Mouse (Mus musculus): Measurements from ENCODE around the gene Armh4. TPM values are rescaled to one million over a fixed set of nuclear protein-coding genes. Genes with fewer than 3 reads are reported as not detected.

The Armh4 gene
- polyA plus RNA-seq, 1 experiment from 2014 or later = 23.5 TPM

DNA sequence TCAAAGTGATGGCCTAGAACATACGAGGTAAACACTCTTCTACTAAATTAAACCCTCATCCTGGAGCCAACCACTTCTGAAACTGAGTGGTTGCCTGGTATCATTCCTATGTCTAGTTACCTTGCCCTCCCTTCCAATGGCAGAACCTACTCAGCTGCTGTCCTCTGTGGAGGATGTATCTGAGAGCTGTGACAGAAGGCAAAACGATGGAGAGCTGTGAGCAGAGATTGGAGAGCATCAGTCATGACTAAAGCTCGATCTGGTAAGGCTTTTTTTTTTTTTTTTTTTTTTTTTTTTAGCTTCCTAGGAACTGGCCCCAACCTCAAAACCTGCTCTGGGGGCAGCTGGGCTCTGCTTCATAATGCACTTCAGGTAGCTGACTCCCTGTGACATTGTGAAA lies 60.4 kb downstream of the Armh4 start:
- Histone ChIP-seq H3K9ac (no peak overlapping the region), H3K36me3 (no peaks in the 10 kb centered on the region), H3K27ac (replicated peaks) (no peak overlapping the region), H3K27me3 (no peaks in the 10 kb centered on the region), H3K4me3 (no peak overlapping the region), H3K9me3 (no peaks in the 10 kb centered on the region), H3K4me2 (no peak overlapping the region), H3K4me1 (replicated peaks) (no peaks in the 10 kb centered on the region)
- 75% methylated on average over 3 of the region's 3 CpGs for WGBS
- no peak for ATAC-seq (ENCODE audit: low FRiP score, low read depth)

DNA sequence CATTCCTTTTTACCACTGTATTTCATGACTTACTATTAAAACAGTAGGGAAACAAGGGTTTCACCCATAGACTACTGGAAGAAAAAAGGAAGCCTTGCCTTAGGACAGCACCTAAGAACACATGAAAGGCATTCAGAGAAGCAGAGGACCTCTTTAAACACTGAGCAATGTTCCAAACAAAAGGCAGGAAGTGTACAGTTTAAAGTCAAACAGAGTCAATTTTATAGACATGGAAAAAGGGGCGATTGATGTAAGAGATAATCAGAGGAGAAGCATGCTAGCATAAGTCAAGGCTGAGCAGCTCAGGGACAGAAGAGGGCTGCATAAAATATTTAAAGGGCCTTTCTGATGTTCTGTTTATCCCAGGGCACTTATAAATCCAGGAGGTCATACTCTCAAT lies 61.9 kb downstream of the Armh4 start:
- Histone ChIP-seq H3K27ac (replicated peaks) (no peak overlapping the region), H3K4me1 (replicated peaks) (no peaks in the 10 kb centered on the region), H3K9me3 (no peaks in the 10 kb centered on the region), H3K27me3 (no peaks in the 10 kb centered on the region), H3K36me3 (no peaks in the 10 kb centered on the region), H3K4me2 (no peak overlapping the region), H3K4me3 (no peak overlapping the region), H3K9ac (no peak overlapping the region)
- no peak for ATAC-seq (ENCODE audit: low FRiP score, low read depth)
- WGBS = 74% methylated on average over 1 of the region's 1 CpGs

DNA sequence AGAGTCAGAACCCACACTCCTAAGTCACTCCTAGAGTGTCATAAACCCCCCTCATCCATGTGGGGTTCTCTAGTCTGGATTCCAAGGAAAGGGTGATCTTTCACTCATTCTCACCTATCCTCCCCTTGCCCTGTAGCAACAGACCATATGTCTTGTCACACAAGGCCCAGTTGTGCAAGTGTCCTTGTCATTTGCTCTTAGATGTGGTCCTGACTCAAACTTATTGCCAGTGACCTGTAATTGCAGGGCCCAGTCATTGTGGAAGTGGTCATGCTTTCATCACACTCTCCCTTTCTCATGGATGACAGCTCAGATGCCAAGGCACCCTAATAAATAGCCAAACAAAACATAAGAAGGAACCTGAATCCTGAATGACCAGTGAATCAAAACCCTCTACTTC lies 63.5 kb downstream of the Armh4 start:
- H3K9ac ChIP-seq = no peak overlapping the region
- H3K4me2 ChIP-seq = no peak overlapping the region
- no peaks in the 10 kb centered on the region for H3K36me3 ChIP-seq
- no peaks in the 10 kb centered on the region for H3K27me3 ChIP-seq
- H3K4me3 ChIP-seq = no peak overlapping the region
- no peak for ATAC-seq (ENCODE audit: low FRiP score, low read depth)
- H3K4me1 ChIP-seq (replicated peaks) = no peaks in the 10 kb centered on the region
- no peaks in the 10 kb centered on the region for H3K9me3 ChIP-seq
- H3K27ac ChIP-seq (replicated peaks) = no peak overlapping the region

DNA sequence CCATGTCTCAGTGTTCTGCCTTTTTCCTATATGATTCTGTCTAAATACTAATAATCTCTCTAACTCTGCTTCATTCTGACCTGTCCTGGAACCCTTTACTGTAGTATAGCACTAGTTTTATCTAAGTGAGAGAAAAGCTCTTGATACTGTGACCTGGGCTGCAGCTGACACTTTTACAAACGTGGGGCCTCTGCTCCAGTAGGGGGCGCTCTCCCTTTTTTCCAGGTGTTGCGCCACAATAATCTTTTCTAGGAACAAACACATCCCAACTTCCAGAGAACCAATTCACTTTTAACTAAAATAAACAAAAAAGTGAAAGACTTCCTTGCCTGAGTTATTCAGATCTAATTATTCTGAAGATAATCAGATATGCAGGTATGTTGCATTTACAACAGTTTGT lies 72.2 kb downstream of the Armh4 start:
- H3K4me2 ChIP-seq = no peak overlapping the region
- H3K4me1 ChIP-seq (replicated peaks) = no peaks in the 10 kb centered on the region
- ATAC-seq (ENCODE audit: low FRiP score, low read depth) = no peak
- H3K9me3 ChIP-seq = no peaks in the 10 kb centered on the region
- H3K4me3 ChIP-seq = no peak overlapping the region
- H3K27ac ChIP-seq (replicated peaks) = no peak overlapping the region
- H3K27me3 ChIP-seq = no peaks in the 10 kb centered on the region
- no peak overlapping the region for H3K9ac ChIP-seq
- 45% methylated on average over 3 of the region's 3 CpGs for WGBS
- no peaks in the 10 kb centered on the region for H3K36me3 ChIP-seq

DNA sequence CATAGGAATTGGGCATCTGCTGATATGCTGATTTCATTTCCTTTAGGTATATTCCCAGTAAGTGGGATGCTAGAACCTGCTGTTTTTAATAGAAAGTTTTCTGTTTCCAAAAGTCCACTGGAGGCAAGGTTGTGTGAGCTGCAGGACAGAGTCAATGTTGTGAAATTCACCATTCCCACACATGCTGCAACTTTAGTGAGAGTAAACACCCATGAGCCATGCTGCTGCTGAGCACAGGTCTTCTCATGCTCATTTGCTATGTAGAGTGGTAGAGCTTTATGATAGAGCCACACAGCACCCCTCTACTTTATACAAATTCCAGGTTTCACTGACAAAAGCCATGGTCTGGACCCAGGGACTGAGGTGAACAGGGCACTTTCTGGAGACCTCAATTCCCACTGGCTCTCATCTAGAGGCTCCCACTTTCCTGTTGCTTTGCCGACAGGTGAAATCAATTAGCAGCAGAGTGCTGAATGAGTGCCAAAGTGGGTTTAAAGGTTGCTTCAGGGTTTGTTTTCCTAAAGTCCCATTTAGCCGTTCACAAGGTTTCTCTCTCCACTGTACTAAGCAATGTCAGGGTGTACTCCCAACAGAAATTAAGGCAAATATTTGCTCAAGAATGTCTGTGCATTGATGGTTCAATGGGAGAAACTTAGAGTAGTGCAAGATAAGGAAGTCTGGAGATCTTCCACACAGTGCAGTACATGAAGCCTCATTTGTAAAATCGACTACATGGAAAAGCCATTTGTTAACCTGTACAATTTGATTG lies 79.6 kb downstream of the Armh4 start:
- Histone ChIP-seq H3K4me3 (no peak overlapping the region), H3K36me3 (no peaks in the 10 kb centered on the region), H3K4me2 (no peak overlapping the region), H3K9ac (no peak overlapping the region), H3K27me3 (no peaks in the 10 kb centered on the region), H3K4me1 (replicated peaks) (no peaks in the 10 kb centered on the region), H3K9me3 (no peaks in the 10 kb centered on the region), H3K27ac (replicated peaks) (no peak overlapping the region)
- no peak for ATAC-seq (ENCODE audit: low FRiP score, low read depth)
- 73% methylated on average over 3 of the region's 3 CpGs for WGBS

DNA sequence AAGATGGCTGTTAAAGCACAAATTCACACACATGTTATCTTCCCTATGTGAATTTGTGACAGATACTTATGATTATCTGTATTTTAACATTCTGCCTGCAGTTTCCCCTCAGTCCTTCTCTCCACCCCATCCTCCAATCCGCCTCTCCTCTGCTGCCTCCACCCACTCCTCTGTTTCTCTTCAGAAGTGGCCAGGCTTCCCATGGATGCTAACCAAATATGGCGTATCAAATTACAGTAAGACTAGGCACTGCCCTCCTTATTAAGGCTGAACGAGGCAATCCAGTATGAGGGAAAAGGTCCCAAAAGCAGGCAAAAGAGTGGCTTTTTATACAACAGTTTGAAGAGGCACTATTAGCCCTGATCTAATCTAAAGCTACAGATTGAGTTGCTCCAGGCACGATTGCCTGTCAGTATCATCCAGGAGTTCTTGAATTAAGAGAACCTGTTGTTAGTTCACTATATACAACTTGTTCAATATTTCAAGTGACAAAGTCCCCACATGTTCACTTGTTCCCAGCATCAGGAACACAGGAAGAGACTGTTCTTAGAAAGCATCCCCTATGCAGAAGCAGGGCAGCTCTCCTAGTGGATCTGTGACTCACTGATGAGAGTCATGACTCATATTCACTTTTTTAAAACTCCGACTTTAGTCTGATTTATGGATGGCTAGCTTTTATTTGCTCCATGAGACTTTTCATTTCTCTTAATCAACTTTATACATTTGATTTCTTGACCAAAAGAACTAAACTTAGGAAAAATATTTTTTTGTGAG lies 103.5 kb downstream of the Armh4 start:
- no peak overlapping the region for H3K4me3 ChIP-seq
- ATAC-seq (ENCODE audit: low FRiP score, low read depth) = no peak
- H3K27ac ChIP-seq (replicated peaks) = no peak overlapping the region
- H3K4me2 ChIP-seq = no peak overlapping the region
- no peaks in the 10 kb centered on the region; the same call in 1 of the 2 replicates for H3K4me1 ChIP-seq (replicated peaks)
- H3K9ac ChIP-seq = no peak overlapping the region
- H3K27me3 ChIP-seq = no peaks in the 10 kb centered on the region
- no peaks in the 10 kb centered on the region for H3K36me3 ChIP-seq
- no peaks in the 10 kb centered on the region for H3K9me3 ChIP-seq
- WGBS = 70% methylated on average over 5 of the region's 5 CpGs

DNA sequence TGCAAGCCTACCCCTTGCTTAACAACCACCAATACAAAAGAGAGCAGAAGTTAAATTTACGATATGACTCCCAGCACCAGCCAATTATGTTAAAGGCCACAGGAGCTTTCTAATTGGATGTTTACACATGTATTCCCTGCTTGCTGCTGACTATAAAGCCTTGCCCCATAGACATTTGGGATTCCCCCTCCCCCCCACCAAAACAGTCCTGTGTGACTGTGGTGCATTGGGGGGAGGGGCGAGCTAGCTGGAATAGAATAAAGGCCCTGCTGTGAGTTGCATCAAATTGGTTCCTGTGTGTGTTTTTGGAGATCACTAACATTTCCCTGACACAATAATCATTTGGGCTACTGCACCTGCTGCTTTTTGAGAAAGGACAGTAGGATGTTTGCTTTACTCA lies 106.6 kb downstream of the Armh4 start:
- 49% methylated on average over 2 of the region's 2 CpGs for WGBS

DNA sequence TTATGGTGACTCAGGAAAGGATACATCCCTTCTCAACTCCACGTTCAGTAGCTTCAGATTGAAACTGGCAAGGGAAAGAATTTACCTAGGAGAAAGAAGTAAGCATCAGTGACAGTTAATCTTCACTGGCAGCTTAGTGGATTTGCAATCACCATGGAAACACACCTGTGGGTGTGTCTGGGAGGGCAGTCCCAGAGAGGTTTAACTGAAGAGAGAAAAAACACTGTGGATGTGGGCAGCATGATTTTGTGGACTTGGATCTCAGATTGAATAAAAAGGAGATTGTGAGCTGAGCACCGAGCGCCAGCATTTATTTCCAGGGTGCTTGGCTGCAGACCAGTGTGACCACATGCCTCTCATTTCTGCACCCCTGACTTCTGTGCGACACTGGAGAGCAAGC lies 122.7 kb downstream of the Armh4 start:
- ATAC-seq (ENCODE audit: low FRiP score, low read depth) = no peak
- Histone ChIP-seq H3K27me3 (no peaks in the 10 kb centered on the region), H3K9me3 (no peaks in the 10 kb centered on the region), H3K4me2 (no peak overlapping the region), H3K27ac (replicated peaks) (no peak overlapping the region), H3K9ac (no peak overlapping the region), H3K36me3 (no peaks in the 10 kb centered on the region), H3K4me3 (no peak overlapping the region), H3K4me1 (replicated peaks) (no peaks in the 10 kb centered on the region)
- WGBS = 40% methylated on average over 4 of the region's 4 CpGs

More for the DNA sequence above, 106.6 kb downstream of the Armh4 start:
- H3K4me3 ChIP-seq = no peak overlapping the region
- H3K4me2 ChIP-seq = no peak overlapping the region
- H3K27ac ChIP-seq (replicated peaks) = no peak overlapping the region
- ATAC-seq (ENCODE audit: low FRiP score, low read depth) = no peak
- H3K9ac ChIP-seq = no peak overlapping the region
- no peaks in the 10 kb centered on the region for H3K9me3 ChIP-seq
- no peaks in the 10 kb centered on the region for H3K4me1 ChIP-seq (replicated peaks)
- no peaks in the 10 kb centered on the region for H3K27me3 ChIP-seq
- no peaks in the 10 kb centered on the region for H3K36me3 ChIP-seq

DNA sequence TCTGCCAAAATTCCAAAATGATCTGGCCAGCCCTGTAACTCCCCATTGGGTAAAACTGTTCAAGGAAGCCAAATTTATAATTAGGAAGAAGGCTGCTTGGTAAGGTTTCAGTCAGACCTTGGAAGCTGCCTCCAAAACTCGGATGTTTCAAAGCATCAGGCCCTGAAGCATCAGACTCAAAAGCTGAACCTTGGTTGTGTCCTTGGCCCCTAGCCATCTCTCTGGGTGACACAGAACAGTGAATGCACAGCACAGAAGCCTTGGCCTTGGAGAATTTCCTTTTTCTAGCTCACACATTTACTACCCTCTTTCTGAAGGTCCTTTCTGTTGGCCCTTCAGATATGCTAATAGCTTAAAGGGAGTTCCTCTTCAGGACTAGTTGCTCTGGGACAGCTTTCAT lies 134.0 kb downstream of the Armh4 start:
- Histone ChIP-seq H3K4me1 (replicated peaks) (no peaks in the 10 kb centered on the region), H3K9ac (no peak overlapping the region), H3K36me3 (no peaks in the 10 kb centered on the region), H3K4me3 (no peak overlapping the region), H3K27me3 (no peaks in the 10 kb centered on the region), H3K4me2 (no peak overlapping the region), H3K9me3 (no peaks in the 10 kb centered on the region), H3K27ac (replicated peaks) (no peak overlapping the region)
- WGBS = 93% methylated on average over 1 of the region's 1 CpGs
- no peak for ATAC-seq (ENCODE audit: low FRiP score, low read depth)

DNA sequence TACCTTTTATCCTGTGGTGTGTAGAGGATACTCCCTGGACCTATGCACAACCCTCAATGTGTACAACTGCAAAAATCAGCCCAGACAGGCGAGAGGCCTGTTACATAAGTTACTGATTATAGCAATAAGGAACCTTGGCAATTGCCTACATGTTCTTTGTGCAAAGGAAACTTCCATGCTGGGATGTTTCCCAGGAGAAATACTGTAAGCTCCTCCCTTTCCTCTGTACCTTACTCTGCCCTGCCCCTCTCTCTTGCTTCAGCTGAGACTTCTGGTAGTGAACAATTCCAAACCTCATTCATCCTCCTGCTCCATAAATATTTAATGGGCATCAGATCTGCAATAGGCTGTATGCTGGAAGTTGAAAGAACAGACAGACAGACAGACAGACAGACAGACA lies 145.8 kb downstream of the Armh4 start:
- H3K27ac ChIP-seq (replicated peaks) = no peak overlapping the region
- no peak overlapping the region for H3K9ac ChIP-seq
- H3K27me3 ChIP-seq = no peaks in the 10 kb centered on the region
- ATAC-seq (ENCODE audit: low FRiP score, low read depth) = no peak
- WGBS = 68% methylated on average over 1 of the region's 1 CpGs
- no peak overlapping the region for H3K4me3 ChIP-seq
- no peaks in the 10 kb centered on the region for H3K4me1 ChIP-seq (replicated peaks)
- H3K4me2 ChIP-seq = no peak overlapping the region
- H3K9me3 ChIP-seq = no peaks in the 10 kb centered on the region
- H3K36me3 ChIP-seq = no peaks in the 10 kb centered on the region

DNA sequence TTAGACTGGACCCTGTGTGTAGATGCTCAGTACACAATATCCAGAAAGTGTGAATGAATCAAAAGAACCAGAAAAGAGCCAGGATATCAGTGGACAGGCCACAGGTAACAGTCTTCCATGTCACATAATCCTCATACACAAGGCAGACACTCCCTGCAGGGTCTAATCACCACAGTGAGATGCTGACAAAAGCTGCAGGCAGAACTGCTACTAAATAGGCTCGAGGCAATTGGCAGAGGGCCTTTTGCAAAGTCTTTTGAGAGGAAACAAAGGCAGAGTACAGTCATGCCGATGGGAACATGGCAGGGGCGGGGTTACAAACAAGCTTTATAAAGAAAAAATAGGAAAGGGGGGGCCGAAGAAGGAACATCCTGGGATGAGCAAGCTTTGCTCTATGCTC lies 157.1 kb downstream of the Armh4 start:
- WGBS = 33% methylated on average over 4 of the region's 4 CpGs
- Histone ChIP-seq H3K27me3 (no peaks in the 10 kb centered on the region), H3K9ac (no peak overlapping the region), H3K4me3 (no peak overlapping the region), H3K36me3 (no peaks in the 10 kb centered on the region), H3K27ac (replicated peaks) (no peak overlapping the region), H3K4me1 (replicated peaks) (no peaks in the 10 kb centered on the region), H3K9me3 (no peaks in the 10 kb centered on the region), H3K4me2 (no peak overlapping the region)
- no peak for ATAC-seq (ENCODE audit: low FRiP score, low read depth)

Measured in hindbrain, embryonic 15.5 days (tissue).